Mouse (Mus musculus) small intestine, adult 2 months (tissue): ENCODE results near the gene 4632433K11Rik.
"Not testable (repeated sequence)": the region's sequence is repeated elsewhere in the genome, so short reads cannot be mapped to it uniquely, and the experiment has no call there.

Source experiments
- CTCF ChIP-seq: fragments of 200-500 bp; IDR thresholded peaks from 2 replicates; pipeline ENCODE4 v1.5.1; 2012; ENCODE audit warnings: low read depth, mild to moderate bottlenecking, control low read depth, inconsistent platforms, low read length, moderate library complexity, mixed read lengths; ENCODE audit not compliant: insufficient replicate concordance, insufficient read length; ENCODE audit errors: extremely low read depth
- POLR2A ChIP-seq: fragments of 200-500 bp; IDR thresholded peaks from 2 replicates; pipeline ENCODE4 v1.6.1; 2012; ENCODE audit warnings: low read depth, mild to moderate bottlenecking, control low read depth, inconsistent platforms, low read length, moderate library complexity

GRCm38 (mm10) chr7:5019576-5019975 lies 14.3 kb upstream of the 4632433K11Rik start:
- TF ChIP-seq CTCF, POLR2A: not testable (repeated sequence)
